Mouse (Mus musculus) G1E (cell line): ENCODE data around the gene C2cd4b. TPM values are rescaled to one million over a fixed set of nuclear protein-coding genes. Genes with fewer than 3 reads are reported as not detected.

Experiments used
- ATAC-seq: 2 replicates; pipeline ENCODE4 v1.8.0; 2016; ENCODE audit warnings: mild to moderate bottlenecking; ENCODE audit not compliant: insufficient number of reproducible peaks, poor library complexity, low FRiP score, severe bottlenecking; ENCODE audit errors: extremely low read depth
- DNase-seq: peaks from one replicate; pipeline ENCODE4 v3.0.0; 2012; ENCODE audit warnings: low spot score
- H3K27me3 ChIP-seq: 2 replicates; pipeline ENCODE4 v1.6.1; 2012; ENCODE audit warnings: mild to moderate bottlenecking, low read length, inconsistent platforms; ENCODE audit not compliant: insufficient read depth
- H3K36me3 ChIP-seq: replicated peaks from 2 replicates; pipeline ENCODE3; 2012; ENCODE audit warnings: mild to moderate bottlenecking, inconsistent platforms
- H3K4me1 ChIP-seq: 2 replicates; pipeline ENCODE4 v1.6.1; 2012; ENCODE audit warnings: low read depth, low read length, inconsistent platforms, mixed read lengths; ENCODE audit not compliant: insufficient read depth
- H3K4me3 ChIP-seq: 2 replicates; pipeline ENCODE4 v1.5.1; 2012; ENCODE audit warnings: low read depth, mild to moderate bottlenecking, inconsistent platforms, low read length, moderate library complexity, mixed read lengths
- H3K9me3 ChIP-seq: replicated peaks from 2 replicates; pipeline ENCODE4 v1.6.1; 2012; ENCODE audit warnings: inconsistent platforms
- CTCF ChIP-seq: IDR thresholded peaks from 2 replicates; pipeline ENCODE4 v1.5.1; 2012; ENCODE audit warnings: low read depth, low read length, inconsistent platforms, mixed read lengths
- GATA1 ChIP-seq: IDR thresholded peaks from 2 replicates; pipeline ENCODE4 v1.6.1; 2012; ENCODE audit warnings: borderline replicate concordance, low read length, inconsistent platforms, mixed read lengths
- GATA2 ChIP-seq: IDR thresholded peaks from 2 replicates; pipeline ENCODE4 v1.6.1; 2012; ENCODE audit warnings: low read depth, low read length, inconsistent platforms, borderline replicate concordance
- POLR2AphosphoS5 ChIP-seq: IDR thresholded peaks from 2 replicates; pipeline ENCODE4 v1.6.1; 2012; ENCODE audit warnings: low read depth, low read length, inconsistent platforms; ENCODE audit not compliant: insufficient replicate concordance
- TAL1 ChIP-seq: conservative IDR thresholded peaks from 2 replicates; pipeline ENCODE4 v1.6.1; 2012; ENCODE audit warnings: low read depth, low read length, inconsistent platforms, mixed read lengths
- polyA plus RNA-seq: library from polyadenylated mRNA; stranded (reverse); fragments of >175 nt; gene quantifications from 2 replicates; pipeline ENCODE4 v1.2.3, GENCODE M21; 2012
- total RNA-seq, 2 experiments: library from RNA; stranded (forward) in 1 of 2; stranded (reverse) in 1 of 2; fragments of 200-1000 nt in 1 of 2; fragments of >200 nt in 1 of 2; fragmentation: Nextera tagmentation in 1 of 2; gene quantifications; 2 replicates each; pipeline ENCODE4 v1.2.3; 2014 to 2017

Gene C2cd4b
- total and polyA plus RNA-seq, 3 experiments, result not detected

DNA sequence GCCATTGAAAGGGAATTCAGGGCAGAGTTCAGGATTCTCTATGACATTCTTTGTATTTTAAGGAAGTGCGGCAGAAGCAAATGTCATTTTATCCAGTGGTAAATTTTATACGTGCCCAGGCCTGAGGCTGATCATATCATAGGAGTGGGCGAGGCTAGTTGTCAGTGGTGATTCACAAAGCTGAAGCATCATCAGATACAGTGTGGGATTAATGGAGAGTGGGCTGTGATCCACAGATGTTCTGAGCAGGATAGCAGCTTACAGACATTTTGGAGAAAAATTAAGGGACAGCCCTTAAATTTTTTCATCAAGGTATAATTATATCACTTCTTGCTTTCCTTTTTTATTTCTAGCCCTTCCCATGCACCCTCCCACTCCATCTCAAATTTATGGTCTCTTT lies 24.2 kb downstream of the C2cd4b start:
- DNase-seq (no peak), ATAC-seq (no peak)
- Histone ChIP-seq H3K4me3 (no peak overlapping the region), H3K4me1 (no peaks in the 10 kb centered on the region; the same call in 1 of the 2 replicates), H3K27me3 (peaks cover 10% of the 10 kb centered on the region; the same call in 1 of the 2 replicates), H3K9me3 (no peaks in the 10 kb centered on the region), H3K36me3 (no peaks in the 10 kb centered on the region)
- no peak for TF ChIP-seq POLR2AphosphoS5

DNA sequence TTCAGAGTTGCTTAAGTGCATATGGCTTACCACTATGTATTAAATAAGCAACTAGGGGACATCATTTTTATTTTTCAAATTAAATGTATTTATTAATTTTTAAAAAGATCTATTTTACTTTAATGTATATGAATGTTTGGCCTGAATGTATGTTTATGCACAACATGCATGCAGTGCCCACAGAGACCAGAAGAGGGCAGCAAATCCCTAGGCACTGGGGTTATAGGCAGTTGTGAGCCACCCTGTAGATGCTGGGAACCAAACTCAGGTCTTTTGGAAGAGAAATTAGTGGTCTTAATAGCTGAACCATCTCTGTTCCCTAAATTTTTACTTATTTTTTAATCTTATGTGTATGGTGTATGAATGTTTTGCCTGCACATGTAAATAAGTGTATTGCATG lies 24.7 kb downstream of the C2cd4b start:
- DNase-seq, result no peak
- H3K27me3 ChIP-seq, result peaks cover 7% of the 10 kb centered on the region; the same call in 1 of the 2 replicates
- no peak overlapping the region for H3K4me3 ChIP-seq
- no peak for ATAC-seq
- no peaks in the 10 kb centered on the region for H3K4me1 ChIP-seq
- no peak for TF ChIP-seq POLR2AphosphoS5
- TF ChIP-seq CTCF, result peak; percentile 55
- no peaks in the 10 kb centered on the region for H3K9me3 ChIP-seq
- no peaks in the 10 kb centered on the region for H3K36me3 ChIP-seq

DNA sequence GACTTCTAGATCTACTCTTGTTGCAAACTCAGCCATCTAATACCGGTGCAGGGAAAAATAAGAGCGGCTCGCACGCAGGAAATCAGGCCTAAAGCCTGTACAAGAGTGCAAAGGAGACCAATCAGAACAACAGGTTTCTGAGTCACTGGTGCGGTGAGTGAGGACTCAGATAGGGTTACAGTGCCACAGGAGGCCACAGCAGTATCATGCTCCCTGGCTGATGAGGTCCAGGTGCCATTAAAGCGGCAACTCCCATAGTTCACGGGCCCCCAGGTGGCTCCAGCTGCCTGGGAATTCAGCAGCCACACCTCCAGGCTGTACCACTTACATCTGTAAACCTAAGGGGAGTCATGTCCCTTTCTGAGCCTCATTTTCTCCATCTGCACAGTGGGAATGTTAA lies 27.1 kb downstream of the C2cd4b start:
- no peak for TF ChIP-seq CTCF
- TF ChIP-seq TAL1, result no peak
- no peak for TF ChIP-seq POLR2AphosphoS5
- no peak for TF ChIP-seq GATA1
- TF ChIP-seq GATA2, result no peak
- Histone ChIP-seq H3K36me3 (no peaks in the 10 kb centered on the region), H3K27me3 (peaks cover 10% of the 10 kb centered on the region), H3K9me3 (no peaks in the 10 kb centered on the region), H3K4me1 (no peaks in the 10 kb centered on the region), H3K4me3 (no peak overlapping the region)
- ATAC-seq, result no peak
- no peak for DNase-seq

DNA sequence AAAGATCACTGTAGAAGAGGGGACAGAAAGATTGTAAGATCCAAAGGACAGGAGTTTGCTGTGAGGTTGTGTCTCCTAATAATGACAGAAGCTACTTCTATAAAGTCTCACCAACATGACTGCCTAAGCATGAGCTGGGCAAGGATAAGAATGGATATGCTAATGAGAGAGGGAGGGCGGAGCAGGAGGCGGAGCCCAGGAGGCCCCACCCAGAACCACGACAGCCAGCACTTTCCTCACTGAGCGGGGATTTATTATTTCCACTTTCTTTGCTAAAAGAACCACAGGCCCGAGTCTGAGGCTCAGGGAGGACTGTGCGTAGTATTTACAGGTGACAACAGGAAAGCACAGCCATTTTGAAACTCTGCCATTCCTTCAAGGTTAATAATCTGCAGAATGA lies 28.4 kb downstream of the C2cd4b start:
- Histone ChIP-seq H3K4me1 (no peaks in the 10 kb centered on the region), H3K4me3 (no peak overlapping the region), H3K36me3 (no peaks in the 10 kb centered on the region), H3K9me3 (no peaks in the 10 kb centered on the region), H3K27me3 (peaks cover 12% of the 10 kb centered on the region)
- ATAC-seq, result no peak
- no peak for DNase-seq
- TF ChIP-seq POLR2AphosphoS5, result no peak
- TF ChIP-seq TAL1, result no peak
- TF ChIP-seq CTCF, result no peak
- TF ChIP-seq GATA2, result no peak
- no peak for TF ChIP-seq GATA1

DNA sequence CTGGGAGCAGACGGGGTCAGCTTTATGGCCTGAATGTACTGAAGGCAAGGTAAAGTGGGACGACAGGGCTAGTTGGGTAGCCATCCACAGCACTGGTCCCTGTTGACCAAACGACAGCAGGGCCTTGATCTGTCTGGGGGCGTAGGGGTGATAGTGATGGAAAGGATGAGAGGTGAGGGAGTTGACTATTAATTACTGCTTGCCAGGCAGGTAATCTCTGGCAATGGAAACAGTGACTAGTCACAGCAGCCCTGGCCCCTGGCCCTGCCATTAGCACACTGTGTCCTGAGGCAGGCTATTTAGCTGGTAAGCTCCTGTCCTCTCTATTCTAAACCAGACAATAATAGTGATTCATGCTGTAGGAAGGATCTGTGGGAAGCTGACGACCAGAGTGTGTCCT lies 33.2 kb downstream of the C2cd4b start:
- H3K27me3 ChIP-seq, result peaks cover 16% of the 10 kb centered on the region
- H3K4me1 ChIP-seq, result no peaks in the 10 kb centered on the region
- no peaks in the 10 kb centered on the region for H3K9me3 ChIP-seq
- ATAC-seq, result no peak
- no peak for DNase-seq
- no peak for TF ChIP-seq POLR2AphosphoS5
- no peak for TF ChIP-seq GATA1
- TF ChIP-seq GATA2, result no peak
- no peaks in the 10 kb centered on the region for H3K36me3 ChIP-seq
- no peak overlapping the region for H3K4me3 ChIP-seq

DNA sequence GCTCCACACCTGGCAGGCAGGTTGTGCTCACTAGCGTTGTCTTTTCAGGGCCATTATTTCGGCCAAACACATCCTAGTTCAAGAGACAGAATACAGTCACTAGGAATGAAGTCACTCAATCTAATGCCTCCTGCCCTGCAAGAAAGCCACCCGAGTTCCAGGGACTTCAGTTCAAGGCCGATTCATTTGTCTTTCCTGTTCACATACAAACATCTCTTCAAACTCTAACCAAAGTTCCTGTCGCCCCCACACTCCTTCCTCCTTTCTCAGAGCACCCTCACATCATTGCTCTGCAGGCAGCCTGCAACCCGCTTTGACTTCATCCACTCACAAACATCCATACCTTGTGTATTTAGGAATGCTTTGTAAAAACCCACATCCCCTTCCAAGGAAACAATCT lies 34.3 kb downstream of the C2cd4b start:
- ATAC-seq, result no peak
- Histone ChIP-seq H3K36me3 (no peaks in the 10 kb centered on the region), H3K9me3 (no peaks in the 10 kb centered on the region), H3K4me3 (no peak overlapping the region), H3K27me3 (peaks cover 13% of the 10 kb centered on the region), H3K4me1 (no peaks in the 10 kb centered on the region)
- TF ChIP-seq CTCF, result no peak
- TF ChIP-seq GATA2, result no peak
- TF ChIP-seq GATA1, result no peak
- no peak for TF ChIP-seq TAL1
- no peak for TF ChIP-seq POLR2AphosphoS5
- no peak for DNase-seq

DNA sequence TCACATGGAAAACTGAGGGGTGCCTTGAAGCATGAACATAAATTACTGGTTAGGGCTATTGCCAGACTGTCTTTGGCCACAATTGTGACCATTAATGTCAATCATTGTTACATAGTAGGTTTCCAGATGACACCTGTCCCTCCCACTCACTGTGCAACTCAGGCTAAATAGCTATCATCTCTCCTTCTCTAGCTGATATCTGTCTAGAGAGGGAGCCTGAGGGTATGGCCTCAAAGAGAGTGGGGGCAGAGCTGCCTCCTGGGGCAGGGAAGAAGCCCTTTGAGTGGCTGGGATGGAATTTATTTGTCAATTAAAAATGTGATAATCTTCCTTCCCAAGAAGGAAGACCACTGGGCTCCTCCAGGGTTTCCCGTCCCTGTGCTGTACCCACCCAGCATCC lies 35.0 kb downstream of the C2cd4b start:
- TF ChIP-seq GATA2 (no peak), CTCF (no peak), TAL1 (no peak), POLR2AphosphoS5 (no peak), GATA1 (no peak)
- Histone ChIP-seq H3K4me3 (no peak overlapping the region), H3K9me3 (no peaks in the 10 kb centered on the region), H3K4me1 (no peaks in the 10 kb centered on the region), H3K27me3 (peaks cover 13% of the 10 kb centered on the region), H3K36me3 (no peaks in the 10 kb centered on the region)
- DNase-seq, result no peak
- ATAC-seq, result no peak
